Mouse (Mus musculus): ENCODE measurements around the gene Crnkl1.

Crnkl1 gene

DNA sequence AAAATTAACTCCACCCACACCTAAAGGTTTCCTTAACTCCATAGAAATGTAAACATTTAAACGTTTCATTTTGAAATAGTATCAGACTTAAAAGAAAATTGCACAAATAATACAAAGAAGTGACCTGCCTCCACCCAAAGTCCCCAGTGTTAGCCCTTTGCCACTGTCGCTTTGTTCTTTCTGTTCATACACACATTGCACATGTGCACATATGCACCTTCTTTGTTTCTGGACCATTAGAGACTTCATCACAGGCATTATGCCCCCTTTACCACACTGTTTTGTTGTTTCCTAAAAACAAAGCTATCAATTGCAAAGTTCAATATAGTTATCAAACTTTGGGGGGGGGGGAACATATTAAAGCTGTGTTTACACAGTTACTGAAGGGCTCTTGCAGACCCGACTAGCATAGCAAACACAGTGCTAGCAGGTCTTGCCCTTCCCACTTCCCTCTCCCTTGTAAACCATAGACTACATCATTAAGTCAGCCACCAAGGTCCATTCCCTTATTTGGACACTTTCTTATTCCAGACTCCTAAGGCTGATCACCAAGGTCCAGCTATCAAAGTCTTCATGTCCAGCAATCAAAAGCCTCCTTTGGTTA lies 59.8 kb downstream of the Crnkl1 start:
- no peak for DNase-seq (ENCODE audit: low spot score)

DNA sequence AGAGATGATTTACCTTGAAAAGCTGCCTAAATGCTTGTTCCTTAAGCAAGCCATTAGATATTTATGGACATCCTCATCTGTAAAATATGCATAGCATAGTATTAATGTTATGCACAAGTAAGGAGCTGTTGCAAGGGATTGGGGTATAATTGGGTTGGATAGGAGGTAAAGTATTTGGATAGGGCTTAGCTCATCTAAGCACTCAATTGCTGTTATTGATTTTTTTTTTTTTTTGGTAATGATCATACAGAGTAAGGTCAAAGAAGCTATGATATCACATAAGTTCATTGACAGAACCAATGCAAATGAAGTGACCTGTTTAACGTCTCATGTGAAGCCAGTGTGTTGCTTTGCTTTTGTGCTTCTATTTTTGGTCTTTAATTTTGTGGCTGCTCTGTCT lies 60.9 kb downstream of the Crnkl1 start:
- no peak for DNase-seq (ENCODE audit: low spot score)

- peak; percentile 66 for DNase-seq (ENCODE audit: low spot score)
Observed at GRCm38 (mm10) chr2:145872099-145872498, 62.7 kb downstream of the Crnkl1 start.

- DNase-seq (ENCODE audit: low spot score), result no peak
Observed at GRCm38 (mm10) chr2:145871308-145871707, 63.5 kb downstream of the Crnkl1 start.

All from lung, postnatal 25 days (tissue).